Mouse (Mus musculus) E14TG2a.4 (cell line): ENCODE data around the gene Dnajb14.

ENCODE experiments used
- CTCF ChIP-seq: conservative IDR thresholded peaks from 2 replicates; pipeline ENCODE4 v1.5.1; 2014; ENCODE audit warnings: low read length
- NANOG ChIP-seq: IDR thresholded peaks from 2 replicates; pipeline ENCODE4 v1.6.1; 2014; ENCODE audit warnings: borderline replicate concordance, low read length, mixed read lengths
- POU5F1 ChIP-seq: IDR thresholded peaks from 2 replicates; pipeline ENCODE4 v1.6.1; 2014; ENCODE audit warnings: low read length, borderline replicate concordance

GRCm38 (mm10) chr3:137863330-137864123 is 3.9 kb upstream of the Dnajb14 start:
- TF ChIP-seq CTCF (no peak), POU5F1 (no peak), NANOG (no peak)
